13 mouse cellular contexts compared by ENCODE assay signal in genomic region chr2:32077744-32078143, GRCm38 (mm10). TPM values are rescaled to one million over a fixed set of nuclear protein-coding genes. Genes with fewer than 3 reads are reported as not detected.
DNase-seq lines count a peak whose midpoint lies in the region; ATAC-seq and TF ChIP-seq lines count a peak whose summit lies in the region.
"Had no signal": no experiment of that assay in that cellular context is flagged by ENCODE, and none has a peak within 500 bp of the region (broad histone marks: within the 10 kb centered on the region; RNA-seq: fewer than 3 reads in every experiment).

No protein-coding gene starts in this region.

- TF ChIP-seq POLR2A in lung, adult 2 months (IDR thresholded peaks at IDR 0.05; ENCODE audit: borderline replicate concordance, extremely low read depth, low read depth, low read length) = no peak

- H3K27ac ChIP-seq in heart, embryonic 10.5 days = peak overlapping the region; percentile 96
- H3K27ac ChIP-seq in lung, embryonic 14.5 days (ENCODE audit: low read depth) = peak overlapping the region; percentile 80
- H3K27ac ChIP-seq in liver, embryonic 16.5 days (ENCODE audit: low read length) = peak overlapping the region; percentile 48
- H3K27ac ChIP-seq: hindbrain, embryonic 15.5 days; midbrain, embryonic 13.5 days; stomach, embryonic 15.5 days had no signal

- intact Hi-C loops in heart, postnatal 36 days (cut with DNase I) = no loop called here

- peaks cover 42% of the 10 kb centered on the region for H3K36me3 ChIP-seq in heart, embryonic 10.5 days
- H3K36me3 ChIP-seq in lung, embryonic 14.5 days (ENCODE audit: insufficient read depth) = no peaks in the 10 kb centered on the region
- H3K36me3 ChIP-seq in liver, embryonic 16.5 days (ENCODE audit: control insufficient read depth, insufficient read depth) = no peaks in the 10 kb centered on the region
- H3K36me3 ChIP-seq: hindbrain, embryonic 15.5 days; midbrain, embryonic 13.5 days; stomach, embryonic 15.5 days had no signal

- DNase-seq in heart, embryonic 10.5 days (ENCODE audit: low spot score) = no peak
- DNase-seq in heart, postnatal 36 days = no peak
- no peak for DNase-seq in lung, embryonic 14.5 days
- no peak for DNase-seq in lung, adult 2 months
- DNase-seq in T-cell, adult 2 months (ENCODE audit: low spot score) = peak; percentile 59
- DNase-seq in adrenal gland, postnatal 25 days = no peak
- DNase-seq in neural tube, embryonic 10.5 days (ENCODE audit: extremely low spot score, low spot score) = no peak
- DNase-seq: embryo, embryonic 11 days; layer of hippocampus, postnatal 36 days had no signal

- no peaks in the 10 kb centered on the region for H3K9me3 ChIP-seq in heart, embryonic 10.5 days
- H3K9me3 ChIP-seq in lung, embryonic 14.5 days (ENCODE audit: low read depth, low read length) = no peaks in the 10 kb centered on the region
- H3K9me3 ChIP-seq in liver, embryonic 16.5 days (replicated peaks; ENCODE audit: control insufficient read depth, low read length) = no peaks in the 10 kb centered on the region
- H3K9me3 ChIP-seq: hindbrain, embryonic 15.5 days; midbrain, embryonic 13.5 days; stomach, embryonic 15.5 days had no signal

- peak overlapping the region; percentile 99; the same call in 1 of the 2 replicates for H3K4me2 ChIP-seq in lung, embryonic 14.5 days
- H3K4me2 ChIP-seq in liver, embryonic 16.5 days (ENCODE audit: low read depth, low read length) = no peak overlapping the region
- H3K4me2 ChIP-seq: hindbrain, embryonic 15.5 days; midbrain, embryonic 13.5 days; stomach, embryonic 15.5 days had no signal

- TF ChIP-seq CTCF in lung, embryonic 14.5 days (IDR thresholded peaks at IDR 0.05; ENCODE audit: low read depth) = no peak
- no peak for TF ChIP-seq CTCF in lung, adult 2 months (IDR thresholded peaks at IDR 0.05; ENCODE audit: insufficient read depth, low read length)

- H3K9ac ChIP-seq in lung, embryonic 14.5 days = no peak overlapping the region
- no peak overlapping the region for H3K9ac ChIP-seq in liver, embryonic 16.5 days (ENCODE audit: low read depth, low read length)
- H3K9ac ChIP-seq: hindbrain, embryonic 15.5 days; midbrain, embryonic 13.5 days; stomach, embryonic 15.5 days had no signal

- no peak for ATAC-seq in lung, embryonic 14.5 days (ENCODE audit: insufficient read depth)
- ATAC-seq in liver, embryonic 16.5 days (ENCODE audit: low read depth) = no peak
- ATAC-seq: midbrain, embryonic 13.5 days had no signal

- WGBS in heart, embryonic 10.5 days = 77% methylated on average over 10 of the region's 10 CpGs
- 75% methylated on average over 10 of the region's 10 CpGs for WGBS in lung, embryonic 14.5 days
- WGBS in lung, adult 2 months = 66% methylated on average over 10 of the region's 10 CpGs
- 80% methylated on average over 10 of the region's 10 CpGs for whole genome bisulfite sequencing in liver, embryonic 16.5 days (ENCODE audit: insufficient replicate concordance)

- H3K27me3 ChIP-seq in heart, embryonic 10.5 days (ENCODE audit: insufficient read depth, poor library complexity, severe bottlenecking) = peaks cover 8% of the 10 kb centered on the region
- H3K27me3 ChIP-seq in lung, embryonic 14.5 days (ENCODE audit: insufficient read depth, low read length) = peaks cover 10% of the 10 kb centered on the region
- H3K27me3 ChIP-seq in liver, embryonic 16.5 days (ENCODE audit: control insufficient read depth, insufficient read depth, low read depth, low read length) = no peaks in the 10 kb centered on the region

- peaks cover 74% of the 10 kb centered on the region for H3K4me1 ChIP-seq in heart, embryonic 10.5 days
- H3K4me1 ChIP-seq in lung, embryonic 14.5 days (ENCODE audit: insufficient read depth) = no peaks in the 10 kb centered on the region
- peaks cover 18% of the 10 kb centered on the region for H3K4me1 ChIP-seq in lung, adult 2 months (ENCODE audit: control insufficient read depth, insufficient read depth, low read length)
- H3K4me1 ChIP-seq in liver, embryonic 16.5 days (ENCODE audit: control insufficient read depth, low read depth, low read length) = peaks cover 36% of the 10 kb centered on the region

- H3K4me3 ChIP-seq in heart, embryonic 10.5 days = peak overlapping the region; percentile 89
- H3K4me3 ChIP-seq in lung, embryonic 14.5 days (ENCODE audit: low read depth, low read length) = no peak overlapping the region
- H3K4me3 ChIP-seq in lung, adult 2 months (replicated peaks; ENCODE audit: extremely low read depth, low read depth, low read length) = no peak overlapping the region
- H3K4me3 ChIP-seq in liver, embryonic 16.5 days (ENCODE audit: low read depth, low read length) = peak overlapping the region; percentile 13
- H3K4me3 ChIP-seq: hindbrain, embryonic 15.5 days; midbrain, embryonic 13.5 days; stomach, embryonic 15.5 days had no signal

RNA-seq across cellular contexts. Expression of gene Fam78a, which starts 6.9 kb away (rescaled TPM):
- polyA plus RNA-seq in heart, embryonic 10.5 days (2016; fragmentation: Nextera tagmentation; extraction: Ambion mirVana) = 37.7 and 60.1 TPM in 2 replicates
- 10 to 100 TPM; 14.3 to 15.8 TPM for total RNA-seq in heart, postnatal 36 days (2021)
- 4.5 and 4.9 TPM in 2 replicates for polyA plus RNA-seq in lung, embryonic 14.5 days (2014; fragmentation: Nextera tagmentation; extraction: Ambion mirVana)
- 6.0 and 7.5 TPM in 2 replicates for polyA plus RNA-seq in lung, adult 2 months (2012; rRNA removed)
- 6.5 and 7.0 TPM in 2 replicates for polyA plus RNA-seq in liver, embryonic 16.5 days (2015; fragmentation: Nextera tagmentation; extraction: Ambion mirVana)
- total RNA-seq in adrenal gland, postnatal 25 days (2021) = 8.9 and 12.1 TPM in 2 replicates

RNA-seq across cellular contexts. Expression of gene Plpp7, which starts 17.6 kb away (rescaled TPM):
- 10.9 and 12.9 TPM in 2 replicates for polyA plus RNA-seq in heart, embryonic 10.5 days (2016; fragmentation: Nextera tagmentation; extraction: Ambion mirVana)
- 10 to 100 TPM; 24.7 to 32.1 TPM for total RNA-seq in heart, postnatal 36 days (2021)
- 2.5 and 3.9 TPM in 2 replicates for polyA plus RNA-seq in lung, embryonic 14.5 days (2014; fragmentation: Nextera tagmentation; extraction: Ambion mirVana)
- polyA plus RNA-seq in lung, adult 2 months (2012; rRNA removed) = 8.0 and 9.5 TPM in 2 replicates
- polyA plus RNA-seq in liver, embryonic 16.5 days (2015; fragmentation: Nextera tagmentation; extraction: Ambion mirVana) = 1.4 and 2.1 TPM in 2 replicates
- total RNA-seq in adrenal gland, postnatal 25 days (2021) = 6.9 TPM in 2 replicates

Comparison
In these comparisons a context has a peak if more than half of its experiments do, and no peak if none do; other contexts are left out.
1. H3K4me3 ChIP-seq: peak in heart, embryonic 10.5 days (single experiment) and liver, embryonic 16.5 days (single experiment); none in lung, embryonic 14.5 days (single experiment) and lung, adult 2 months (single experiment).
2. Peak in every context shown above with its lines, with median percentiles within 50 percentile points of each other: H3K27ac ChIP-seq.